Comparison of ENCODE assay signal across 9 mouse cellular contexts in genomic region chr17:12317607-12317953, GRCm38 (mm10). TPM values are rescaled to one million over a fixed set of nuclear protein-coding genes. Genes with fewer than 3 reads are reported as not detected.
A peak's percentile ranks its signal among the peaks of the same experiment; 100 is the strongest.
DNase-seq lines count a peak whose midpoint lies in the region; ATAC-seq and TF ChIP-seq lines count a peak whose summit lies in the region.
"Had no signal": no experiment of that assay in that cellular context is flagged by ENCODE, and none has a peak within 500 bp of the region (broad histone marks: within the 10 kb centered on the region; RNA-seq: fewer than 3 reads in every experiment).

No protein-coding gene starts in this region.

- H3K9ac ChIP-seq in liver, embryonic 13.5 days: peak overlapping the region; percentile 95

- no peak for ATAC-seq in erythroblast, adult 5-6 weeks (replicated peaks; ENCODE audit: low FRiP score, poor library complexity, severe bottlenecking)
- no peak for ATAC-seq in liver, embryonic 13.5 days (ENCODE audit: low read depth)

- 20% methylated on average over 7 of the region's 7 CpGs for WGBS in spleen, adult 2 months
- 17% methylated on average over 7 of the region's 7 CpGs for WGBS in liver, embryonic 13.5 days (ENCODE audit: insufficient replicate concordance)

- no peaks in the 10 kb centered on the region for H3K36me3 ChIP-seq in erythroblast, embryonic 14.5 days (ENCODE audit: control insufficient read depth)
- H3K36me3 ChIP-seq in spleen, adult 2 months (ENCODE audit: control insufficient read depth, insufficient read depth, low read length): no peaks in the 10 kb centered on the region
- H3K36me3 ChIP-seq in liver, embryonic 13.5 days: no peaks in the 10 kb centered on the region

- H3K4me3 ChIP-seq in erythroblast, embryonic 14.5 days (replicated peaks): peak overlapping the region; percentile 100
- peak overlapping the region; percentile 92 for H3K4me3 ChIP-seq in spleen, adult 2 months (ENCODE audit: extremely low read depth, insufficient read depth, insufficient read length)
- H3K4me3 ChIP-seq in liver, embryonic 13.5 days (replicated peaks): peak overlapping the region; percentile 99

- peaks cover 36% of the 10 kb centered on the region for H3K4me1 ChIP-seq in erythroblast, embryonic 14.5 days (ENCODE audit: control insufficient read depth)
- peaks cover 5% of the 10 kb centered on the region; the same call in 1 of the 2 replicates for H3K4me1 ChIP-seq in spleen, adult 2 months (ENCODE audit: control insufficient read depth, insufficient read depth, insufficient read length)
- H3K4me1 ChIP-seq in liver, embryonic 13.5 days (replicated peaks): peaks cover 39% of the 10 kb centered on the region

- no peak overlapping the region for H3K27ac ChIP-seq in spleen, adult 2 months (ENCODE audit: insufficient read depth, low read length)
- H3K27ac ChIP-seq in liver, embryonic 13.5 days: peak overlapping the region; percentile 81

- TF ChIP-seq POLR2A in spleen, adult 2 months (IDR thresholded peaks at IDR 0.05; ENCODE audit: low read depth, low read length): no peak

- no peak for DNase-seq in spleen, adult 2 months (ENCODE audit: low read depth in 1 of 2, low spot score in 2 of 2)
- no peak for DNase-seq in spleen, postnatal 14 days (ENCODE audit: low spot score in 2 of 2)
- no peak for DNase-seq in liver, embryonic 13.5 days
- DNase-seq in adrenal gland, adult 2 months: no peak
- DNase-seq in urinary bladder, adult 2 months (ENCODE audit: low spot score): no peak
- DNase-seq in cerebellum, adult 11-12 months: no peak
- DNase-seq: thymus, adult 2 months had no signal

- H3K4me2 ChIP-seq in liver, embryonic 13.5 days: peak overlapping the region; percentile 94

- H3K9me3 ChIP-seq in erythroblast, embryonic 14.5 days (ENCODE audit: control insufficient read depth, low read length): no peaks in the 10 kb centered on the region
- H3K9me3 ChIP-seq in liver, embryonic 13.5 days (replicated peaks): no peaks in the 10 kb centered on the region

- TF ChIP-seq CTCF in spleen, adult 2 months (IDR thresholded peaks at IDR 0.05; ENCODE audit: extremely low read depth, insufficient read depth, insufficient read length, insufficient replicate concordance): no peak

- H3K27me3 ChIP-seq in erythroblast, embryonic 14.5 days (ENCODE audit: control insufficient read depth): peaks cover 5% of the 10 kb centered on the region; the same call in 1 of the 2 replicates
- H3K27me3 ChIP-seq in spleen, adult 2 months (ENCODE audit: control insufficient read depth, insufficient read depth, low read length): no peaks in the 10 kb centered on the region
- H3K27me3 ChIP-seq in liver, embryonic 13.5 days: no peaks in the 10 kb centered on the region

RNA-seq across cellular contexts. Expression of gene Map3k4, which starts 1.0 kb away (rescaled TPM):
- 0.37 and 0.93 TPM in 2 replicates for polyA plus RNA-seq in erythroblast, embryonic 14.5 days (2012)
- total RNA-seq in erythroblast, adult 5-6 weeks (2015; ENCODE audit: low replicate concordance): 0.77 and 1.3 TPM in 2 replicates
- 6.3 and 7.2 TPM in 2 replicates for total RNA-seq in erythroblast, adult 5-6 weeks (2017; ENCODE audit: low replicate concordance)
- polyA plus RNA-seq in spleen, adult 2 months (2012; rRNA removed): 18.4 and 35.1 TPM in 2 replicates
- 13.6 and 16.6 TPM in 2 replicates for polyA plus RNA-seq in liver, embryonic 13.5 days (2015; fragmentation: Nextera tagmentation; extraction: Ambion mirVana)
- 10 to 100 TPM; 24.6 to 30.7 TPM for total RNA-seq in adrenal gland, adult 2 months (2021)
- 51.3 and 52.1 TPM in 2 replicates for polyA plus RNA-seq in adrenal gland, adult 2 months (2012; rRNA removed)
- polyA plus RNA-seq in urinary bladder, adult 2 months (2012; rRNA removed): 14.3 and 21.8 TPM in 2 replicates
